Mouse (Mus musculus) frontal cortex, postnatal 25 days (tissue): ENCODE results near the gene Smg6.

ENCODE experiments used
- DNase-seq, 2 experiments: peaks; one replicate each; pipeline ENCODE4 v3.0.0; 2022; ENCODE audit warnings: low spot score in 2 of 2

Gene Smg6

DNA sequence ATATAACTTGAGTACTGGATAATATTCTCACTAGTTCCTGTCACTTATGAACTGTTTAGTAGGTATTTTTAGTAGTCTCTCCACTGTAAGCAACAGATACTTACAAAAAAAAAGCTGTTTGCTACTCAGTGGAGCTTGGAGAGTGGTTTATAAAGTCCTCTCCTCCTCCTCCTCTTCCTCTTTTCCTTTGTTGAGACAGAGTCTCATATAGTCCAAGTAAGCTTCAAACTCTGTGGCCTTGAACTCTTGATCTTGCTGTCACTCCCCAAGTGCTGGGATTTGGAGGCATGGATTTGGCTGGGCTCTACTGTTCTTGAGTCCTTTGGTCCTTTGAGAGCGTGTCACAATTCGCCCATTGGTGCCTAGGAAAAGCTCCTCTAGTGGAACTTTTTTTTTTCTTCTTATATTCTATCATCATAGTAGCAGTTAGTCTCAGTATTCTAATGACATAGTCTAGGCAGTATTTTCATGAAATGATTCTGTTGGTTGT lies 1.7 kb downstream of the Smg6 start:
- no peak for DNase-seq

DNA sequence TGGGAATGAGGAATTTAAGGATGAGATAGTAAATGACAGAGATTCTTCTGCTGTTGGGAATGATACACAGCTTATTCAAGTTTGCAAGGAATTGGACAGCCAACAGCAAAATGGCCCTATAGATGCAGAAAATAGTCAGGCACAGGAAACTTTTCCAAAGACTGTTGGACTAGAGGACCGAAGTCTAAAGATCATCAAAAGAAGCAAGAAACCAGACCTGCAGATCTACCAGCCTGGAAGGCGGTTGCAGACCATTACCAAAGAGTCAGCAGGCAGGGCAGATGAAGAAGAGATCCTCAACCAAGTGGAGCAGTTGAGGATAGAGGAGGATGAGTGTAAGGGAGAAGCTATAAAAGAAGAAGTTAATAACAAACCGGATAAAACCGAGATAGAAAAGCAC lies 3.5 kb downstream of the Smg6 start:
- DNase-seq, result no peak

GRCm38 (mm10) chr11:74930391-74930790 lies 4.8 kb downstream of the Smg6 start:
- DNase-seq, result no peak

DNA sequence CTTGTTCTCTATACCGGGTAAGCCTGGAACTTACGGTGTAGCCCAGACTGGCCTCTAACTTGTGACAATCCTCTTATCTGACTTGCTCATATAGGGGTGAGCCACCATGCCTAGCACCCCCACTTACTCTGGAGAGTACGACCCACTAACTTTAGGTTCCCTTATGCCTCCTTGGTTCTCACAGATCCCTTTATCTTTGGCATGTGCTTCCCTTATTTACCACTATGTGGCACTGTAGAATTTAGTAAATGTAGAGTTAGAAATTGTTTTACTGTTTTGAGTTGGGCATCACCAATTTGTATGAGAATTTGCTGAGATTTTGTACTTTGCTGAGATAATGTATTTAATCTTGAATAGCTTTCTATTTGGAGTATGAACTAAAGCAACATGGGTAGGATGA lies 20.7 kb downstream of the Smg6 start:
- no peak for DNase-seq

GRCm38 (mm10) chr11:74954901-74955300 lies 29.3 kb downstream of the Smg6 start:
- no peak for DNase-seq

DNA sequence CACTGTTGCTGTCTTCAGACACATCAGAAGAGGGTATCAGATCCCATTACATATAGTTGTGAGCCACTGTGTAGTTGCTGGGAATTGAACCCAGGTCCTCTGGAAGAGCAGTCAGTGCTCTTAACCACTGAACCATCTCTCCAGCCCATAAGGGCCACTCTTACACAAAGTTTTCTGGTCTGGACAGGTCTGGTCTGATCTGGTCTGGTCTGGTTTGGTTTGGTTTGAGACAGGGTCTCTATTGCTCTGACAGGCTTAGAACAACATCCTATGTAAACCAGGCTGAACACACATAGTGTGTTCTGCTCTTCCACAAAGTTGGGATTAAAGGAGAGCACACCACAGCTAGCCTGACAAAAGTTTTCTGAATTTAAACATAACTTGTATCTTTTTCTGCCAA lies 30.4 kb downstream of the Smg6 start:
- DNase-seq, result no peak

GRCm38 (mm10) chr11:74957600-74957999 lies 32.0 kb downstream of the Smg6 start:
- no peak for DNase-seq

DNA sequence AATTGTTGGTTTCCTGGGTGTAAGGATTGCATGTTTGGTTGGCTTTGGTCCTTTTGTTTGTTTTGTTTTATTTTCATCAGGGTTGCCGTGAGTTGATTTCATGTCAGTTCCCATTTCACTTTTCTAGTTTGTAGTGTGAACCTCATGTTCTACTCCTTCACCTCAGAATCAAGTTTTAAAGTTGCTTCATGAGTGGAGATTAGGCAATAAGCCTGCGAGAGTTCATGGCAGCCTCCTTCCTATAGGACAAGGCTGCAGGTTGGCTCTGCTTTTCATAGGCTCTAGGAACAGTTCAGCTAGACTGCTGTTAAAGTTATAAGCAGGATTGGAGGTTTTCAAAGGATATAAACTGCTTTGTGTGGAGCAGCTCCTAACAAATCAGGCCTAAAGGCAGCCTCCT lies 33.9 kb downstream of the Smg6 start:
- no peak for DNase-seq

DNA sequence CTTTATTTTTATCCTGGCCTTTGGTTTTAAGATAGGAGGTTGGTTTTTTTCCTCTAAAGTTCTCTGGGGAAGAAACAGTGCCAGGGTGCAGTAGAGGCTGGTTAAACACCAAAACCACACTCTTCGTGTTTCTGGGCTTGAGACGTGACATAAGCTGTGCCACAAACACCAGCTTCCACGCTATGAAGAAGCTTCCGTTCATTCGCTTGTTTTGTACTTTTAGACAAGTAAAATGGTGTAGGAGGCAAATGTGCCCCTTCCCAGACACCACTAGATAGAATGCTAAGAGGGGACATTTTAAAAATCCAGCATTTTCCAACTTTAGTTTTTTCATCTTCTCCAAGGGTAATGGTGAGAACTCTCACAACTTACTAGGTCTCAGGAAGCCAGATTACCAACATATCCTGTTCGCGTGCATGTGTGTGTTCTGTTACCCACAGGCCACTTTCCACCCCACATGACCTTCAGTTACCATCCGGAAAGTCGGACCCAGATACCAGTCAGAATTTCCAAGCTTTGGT lies 34.5 kb downstream of the Smg6 start:
- no peak for DNase-seq

DNA sequence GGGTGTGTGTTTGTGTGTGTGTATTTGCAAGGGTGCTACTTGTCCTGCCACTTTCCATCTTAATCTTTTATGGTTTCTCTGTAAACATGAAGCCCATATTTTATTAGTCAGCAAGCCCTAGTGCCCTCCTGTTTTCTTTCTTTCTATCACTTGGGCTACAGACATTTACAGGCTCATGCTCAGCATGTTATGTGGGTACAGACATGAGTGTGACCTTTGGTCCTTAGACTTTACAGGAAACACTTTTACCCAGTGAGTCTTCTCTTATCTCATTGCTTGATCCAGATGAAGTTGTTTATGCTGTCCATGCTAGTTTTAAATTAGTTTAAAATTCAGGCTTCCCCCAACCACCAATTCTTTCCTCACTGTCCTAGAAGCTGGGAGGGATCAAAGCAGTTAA lies 36.3 kb downstream of the Smg6 start:
- no peak for DNase-seq

DNA sequence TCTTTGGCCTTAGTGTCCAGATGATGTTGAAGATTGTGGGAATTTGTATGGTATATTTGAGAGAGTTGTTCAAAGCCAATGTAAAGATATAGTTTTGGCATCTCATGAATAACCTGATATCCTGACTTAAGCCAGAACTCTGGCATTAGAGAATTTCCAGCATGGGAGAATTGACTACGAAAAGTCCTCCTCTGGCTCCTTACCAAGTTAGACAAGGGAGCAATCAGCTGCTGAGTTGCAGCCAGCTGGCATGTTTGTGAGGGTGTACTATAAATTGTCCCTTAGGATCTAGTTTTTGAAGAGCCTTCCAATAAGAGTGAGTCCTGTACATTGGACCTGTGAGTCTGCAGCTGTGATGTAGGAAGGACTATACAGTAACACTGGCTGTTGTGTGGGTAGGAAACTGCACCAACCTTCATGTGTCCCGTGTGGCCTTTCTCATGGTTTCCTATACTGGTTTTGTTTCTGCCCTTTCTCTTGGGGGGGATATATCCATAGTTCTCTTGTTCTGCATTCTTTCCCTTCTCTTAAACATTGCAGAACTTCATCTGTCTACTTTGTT lies 37.3 kb downstream of the Smg6 start:
- DNase-seq, result no peak

GRCm38 (mm10) chr11:74965516-74965915 lies 39.9 kb downstream of the Smg6 start:
- no peak for DNase-seq

DNA sequence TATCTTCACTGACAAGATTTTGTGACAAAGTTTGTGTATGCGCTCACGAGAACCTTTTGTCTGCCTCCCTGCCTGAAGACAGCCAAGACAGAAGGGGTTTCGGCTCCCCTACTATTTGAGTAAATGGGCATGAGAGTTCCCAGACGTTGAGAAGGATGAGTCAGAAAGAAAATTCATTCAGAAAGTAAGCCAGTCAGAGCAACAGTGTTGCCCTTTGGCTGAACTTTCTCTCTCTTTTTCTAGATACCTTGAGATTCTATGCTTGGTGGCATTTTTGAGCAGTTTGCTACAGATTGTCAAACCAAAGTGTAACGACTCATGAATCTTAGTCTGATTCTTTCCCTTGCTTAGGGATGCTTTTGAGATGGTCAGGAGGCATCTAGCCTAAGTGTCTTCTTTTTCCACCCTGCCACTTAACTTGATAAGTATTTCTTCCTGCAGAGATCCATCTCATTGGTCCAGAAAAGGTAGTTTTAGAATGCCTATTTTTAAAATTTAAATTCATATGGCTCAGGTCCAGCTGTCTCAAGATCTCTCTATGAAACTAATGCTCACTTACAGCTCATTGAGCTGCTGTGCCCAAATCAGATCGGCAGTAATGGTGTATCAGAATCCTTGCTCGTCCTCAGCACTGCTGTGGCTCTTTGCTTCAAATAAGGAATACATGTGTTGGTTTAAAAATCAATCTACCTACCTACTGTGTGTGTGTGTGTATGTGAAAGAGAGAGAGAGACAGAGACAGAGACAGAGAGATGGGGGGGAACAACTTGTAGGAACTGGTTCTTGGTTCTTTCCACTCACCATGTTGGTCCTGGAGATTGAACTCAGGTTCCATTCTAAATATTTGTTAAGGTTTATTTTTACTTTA lies 47.9 kb downstream of the Smg6 start:
- DNase-seq, result no peak

- no peak for DNase-seq
Measured at GRCm38 (mm10) chr11:74974615-74975014, 49.0 kb downstream of the Smg6 start.

DNA sequence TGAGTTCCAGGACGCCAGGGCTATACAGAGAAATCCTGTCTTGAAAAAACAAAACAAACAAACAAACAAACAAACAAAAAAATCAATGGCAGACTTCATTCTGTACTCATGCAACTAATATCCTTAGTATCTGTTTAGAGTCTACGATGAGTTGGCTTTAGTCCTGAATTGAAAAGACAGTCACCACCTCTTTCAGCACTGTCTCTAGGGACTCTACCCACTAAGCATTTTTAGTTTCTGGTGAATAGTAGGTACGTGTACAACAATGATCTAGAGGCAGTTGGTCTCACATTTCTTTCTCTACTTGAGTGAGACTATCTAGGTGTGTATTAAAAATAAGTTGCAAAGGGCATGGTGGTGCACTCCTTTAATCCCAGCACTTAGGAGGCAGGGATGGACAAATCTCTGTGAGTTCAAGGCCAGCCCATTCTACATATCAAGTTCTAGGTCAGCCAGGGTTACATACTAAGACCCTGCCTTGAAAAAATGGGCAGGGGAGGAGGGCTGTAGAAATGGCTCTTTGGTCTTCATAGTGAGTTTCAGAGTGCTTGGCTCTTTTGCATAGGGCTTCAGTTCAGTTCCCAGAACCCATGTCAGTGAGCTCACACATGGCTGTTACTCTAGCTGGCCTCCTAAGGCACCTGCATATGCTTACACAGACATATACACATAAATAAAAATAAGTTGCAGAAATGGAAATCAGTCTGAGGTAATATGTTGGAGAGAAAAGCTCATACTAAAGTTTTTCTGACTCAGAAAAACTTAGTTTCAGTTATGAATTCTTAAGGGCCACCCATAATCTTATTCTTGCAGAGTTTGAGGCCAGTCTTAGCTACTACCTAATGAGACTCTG lies 51.4 kb downstream of the Smg6 start:
- no peak for DNase-seq

GRCm38 (mm10) chr11:74981464-74981863 lies 55.8 kb downstream of the Smg6 start:
- DNase-seq, result peak; percentile 63 to 64

GRCm38 (mm10) chr11:74982241-74982640 lies 56.6 kb downstream of the Smg6 start:
- no peak for DNase-seq

- no peak for DNase-seq
Measured at GRCm38 (mm10) chr11:74988162-74988561, 62.5 kb downstream of the Smg6 start.

DNA sequence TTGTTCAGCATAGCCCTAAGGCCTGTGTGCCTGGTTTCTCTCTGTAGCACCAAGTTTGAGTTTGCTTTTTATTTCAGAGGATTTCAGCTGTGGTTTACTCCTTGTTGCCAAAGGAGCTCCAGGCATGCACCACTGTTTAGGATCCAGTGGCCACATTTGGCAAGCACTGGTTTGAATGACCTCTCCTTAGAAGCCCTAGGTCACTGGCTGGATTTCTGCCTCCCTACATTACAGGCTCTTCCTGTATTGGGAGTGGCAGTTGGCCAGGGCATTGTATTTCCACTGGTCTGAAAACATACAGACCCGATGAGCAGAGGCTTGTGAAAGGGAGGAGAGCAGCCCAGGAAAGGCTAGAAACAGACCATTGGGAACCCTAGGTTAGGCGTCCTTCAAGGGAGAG lies 63.4 kb downstream of the Smg6 start:
- no peak for DNase-seq

DNA sequence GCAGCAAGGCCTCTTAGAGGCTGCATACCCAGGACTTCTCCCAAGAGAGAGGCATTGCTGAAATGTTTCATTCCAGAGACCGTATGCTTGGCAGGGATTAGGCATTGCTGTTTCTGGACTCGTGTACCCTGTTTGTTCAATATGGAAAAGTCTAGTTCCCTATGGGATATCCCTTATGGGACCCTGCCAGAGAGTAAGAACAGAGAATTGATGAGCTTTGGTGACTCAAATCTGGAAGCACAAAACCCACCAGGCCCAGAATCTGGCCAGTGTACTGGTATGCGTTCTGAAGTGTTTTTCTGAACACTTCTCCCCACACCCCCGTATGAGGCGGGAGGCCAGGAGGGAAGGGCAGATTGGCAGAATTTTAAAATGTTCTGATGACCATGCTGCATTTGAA lies 64.9 kb downstream of the Smg6 start:
- no peak for DNase-seq

DNA sequence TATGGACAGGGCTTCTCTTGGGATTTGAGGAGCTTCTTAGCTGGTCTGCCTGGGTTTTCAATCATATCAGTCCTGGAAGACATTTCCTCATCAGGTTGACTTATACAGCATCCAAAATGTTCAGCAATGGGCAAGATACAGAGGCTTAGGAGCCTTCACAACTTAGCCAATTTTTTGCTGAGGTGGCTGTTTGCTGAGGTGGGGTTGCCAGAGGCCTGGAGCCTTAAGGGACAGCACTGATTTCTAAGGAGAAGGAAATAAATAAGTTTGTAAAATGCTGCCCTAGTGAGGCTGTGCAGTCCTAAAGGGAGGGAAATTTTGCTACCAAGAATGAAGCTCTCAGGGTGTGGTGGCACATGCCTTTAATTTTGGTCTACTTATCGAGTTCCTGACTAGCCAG lies 65.7 kb downstream of the Smg6 start:
- no peak for DNase-seq

- DNase-seq, result peak in 1 of 2 experiments; percentile 45
Measured at GRCm38 (mm10) chr11:74992427-74992987, 66.9 kb downstream of the Smg6 start.
